Mouse (Mus musculus): Measurements from ENCODE around the gene Fgfr2. TPM values are rescaled to one million over a fixed set of nuclear protein-coding genes. Genes with fewer than 3 reads are reported as not detected.
A peak's percentile ranks its signal among the peaks of the same experiment; 100 is the strongest.

Gene Fgfr2
- total and polyA plus RNA-seq, 2 experiments from 2014 or later: 17.1 to 47.6 TPM

DNA sequence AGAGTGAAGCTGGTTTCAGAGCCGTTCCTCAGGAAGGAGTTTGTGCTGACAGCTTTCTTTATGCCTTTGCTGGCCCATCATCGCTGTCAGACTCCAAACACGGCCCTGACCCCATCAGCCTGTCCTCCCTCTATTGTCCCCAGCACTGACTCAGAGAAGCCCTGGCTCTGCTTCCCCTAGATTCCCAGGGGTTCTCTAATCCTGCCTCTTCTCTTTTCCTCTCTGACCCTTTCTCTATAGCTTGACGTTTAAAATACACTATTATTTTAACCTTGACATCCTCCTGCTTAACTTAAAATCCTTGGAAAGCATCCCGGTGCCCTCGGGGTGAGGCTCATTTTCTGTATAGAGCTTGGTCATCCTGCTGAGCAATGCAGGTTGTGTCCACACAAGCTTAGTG is 923.5 kb downstream of the Fgfr2 start:
- Histone ChIP-seq H3K36me3 (ENCODE audit: insufficient read depth) (no peaks in the 10 kb centered on the region), H3K27me3 (ENCODE audit: insufficient read depth, low read length) (no peaks in the 10 kb centered on the region), H3K9ac (no peak overlapping the region), H3K9me3 (ENCODE audit: low read length) (no peaks in the 10 kb centered on the region), H3K4me3 (ENCODE audit: low read depth, low read length) (no peak overlapping the region), H3K27ac (ENCODE audit: low read depth, low read length) (no peak overlapping the region), H3K4me2 (ENCODE audit: low read depth) (no peak overlapping the region), H3K4me1 (ENCODE audit: insufficient read depth) (no peaks in the 10 kb centered on the region)
- no peak for TF ChIP-seq CTCF (IDR thresholded peaks at IDR 0.05; ENCODE audit: low read depth)
- ATAC-seq (no peak), DNase-seq (no peak)
- WGBS: 30% methylated on average over 6 of the region's 6 CpGs

DNA sequence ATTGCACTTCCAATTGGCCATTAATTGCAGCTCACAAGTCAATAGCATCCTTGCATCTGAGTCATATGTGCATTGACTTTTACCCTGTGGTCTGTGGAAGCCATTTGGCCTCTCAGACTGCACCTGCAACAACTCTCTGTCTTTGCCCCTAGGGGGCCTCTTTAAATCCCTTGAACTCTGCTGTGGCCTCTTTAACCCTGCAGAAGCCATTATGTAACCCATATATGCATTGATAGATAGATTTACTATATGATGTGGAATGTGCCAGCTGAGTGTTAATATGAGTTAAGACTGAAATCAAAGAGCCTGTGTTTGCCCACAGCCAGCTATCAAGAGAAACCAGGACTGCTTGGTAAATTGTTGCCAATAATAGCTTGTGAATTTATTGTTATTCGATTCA is 924.3 kb downstream of the Fgfr2 start:
- Histone ChIP-seq H3K4me3 (ENCODE audit: low read depth, low read length) (no peak overlapping the region), H3K4me1 (ENCODE audit: insufficient read depth) (no peaks in the 10 kb centered on the region), H3K36me3 (ENCODE audit: insufficient read depth) (no peaks in the 10 kb centered on the region), H3K9me3 (ENCODE audit: low read length) (no peaks in the 10 kb centered on the region), H3K27ac (ENCODE audit: low read depth, low read length) (no peak overlapping the region), H3K9ac (no peak overlapping the region), H3K4me2 (ENCODE audit: low read depth) (no peak overlapping the region), H3K27me3 (ENCODE audit: insufficient read depth, low read length) (no peaks in the 10 kb centered on the region)
- DNase-seq (no peak), ATAC-seq (no peak)
- no peak for TF ChIP-seq CTCF (IDR thresholded peaks at IDR 0.05; ENCODE audit: low read depth)
- 86% methylated on average over 1 of the region's 1 CpGs for WGBS

GRCm38 (mm10) chr7:132197817-132198475 is 925.2 kb downstream of the Fgfr2 start:
- no peak overlapping the region for H3K9ac ChIP-seq
- no peak for TF ChIP-seq CTCF (IDR thresholded peaks at IDR 0.05; ENCODE audit: low read depth)
- no peak overlapping the region for H3K4me2 ChIP-seq (ENCODE audit: low read depth)
- DNase-seq: no peak
- no peaks in the 10 kb centered on the region for H3K36me3 ChIP-seq (ENCODE audit: insufficient read depth)
- no peak overlapping the region for H3K4me3 ChIP-seq (ENCODE audit: low read depth, low read length)
- H3K4me1 ChIP-seq (ENCODE audit: insufficient read depth): no peaks in the 10 kb centered on the region
- 59% methylated on average over 7 of the region's 7 CpGs for WGBS
- no peak for ATAC-seq
- H3K27ac ChIP-seq (ENCODE audit: low read depth, low read length): no peak overlapping the region
- no peaks in the 10 kb centered on the region for H3K9me3 ChIP-seq (ENCODE audit: low read length)
- no peaks in the 10 kb centered on the region for H3K27me3 ChIP-seq (ENCODE audit: insufficient read depth, low read length)

DNA sequence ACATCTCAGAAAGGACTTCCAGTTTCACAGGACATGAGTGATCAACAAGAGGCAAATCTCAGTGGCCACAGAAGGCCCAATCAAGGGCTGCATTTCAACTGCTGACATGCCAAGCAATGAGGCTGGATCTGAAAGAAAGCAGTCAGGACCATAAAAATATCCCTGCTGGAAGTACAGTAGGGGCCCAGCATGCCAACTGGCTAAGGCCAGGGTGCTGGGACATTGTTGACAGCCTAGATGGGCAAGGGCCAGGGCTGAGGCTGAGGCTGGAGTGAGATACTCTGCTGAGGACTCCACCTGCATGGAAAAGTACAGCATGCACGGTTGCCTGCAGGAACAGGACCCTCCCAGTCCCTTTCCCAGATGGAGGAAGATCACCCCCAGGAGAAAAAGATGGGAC is 926.6 kb downstream of the Fgfr2 start:
- no peak overlapping the region for H3K4me3 ChIP-seq (ENCODE audit: low read depth, low read length)
- ATAC-seq: no peak
- H3K36me3 ChIP-seq (ENCODE audit: insufficient read depth): no peaks in the 10 kb centered on the region
- TF ChIP-seq CTCF (IDR thresholded peaks at IDR 0.05; ENCODE audit: low read depth): no peak
- H3K4me1 ChIP-seq (ENCODE audit: insufficient read depth): no peaks in the 10 kb centered on the region
- H3K9ac ChIP-seq: no peak overlapping the region
- no peaks in the 10 kb centered on the region for H3K27me3 ChIP-seq (ENCODE audit: insufficient read depth, low read length)
- H3K4me2 ChIP-seq (ENCODE audit: low read depth): no peak overlapping the region
- WGBS: 93% methylated on average over 1 of the region's 1 CpGs
- DNase-seq: no peak
- H3K9me3 ChIP-seq (ENCODE audit: low read length): no peaks in the 10 kb centered on the region
- H3K27ac ChIP-seq (ENCODE audit: low read depth, low read length): no peak overlapping the region

DNA sequence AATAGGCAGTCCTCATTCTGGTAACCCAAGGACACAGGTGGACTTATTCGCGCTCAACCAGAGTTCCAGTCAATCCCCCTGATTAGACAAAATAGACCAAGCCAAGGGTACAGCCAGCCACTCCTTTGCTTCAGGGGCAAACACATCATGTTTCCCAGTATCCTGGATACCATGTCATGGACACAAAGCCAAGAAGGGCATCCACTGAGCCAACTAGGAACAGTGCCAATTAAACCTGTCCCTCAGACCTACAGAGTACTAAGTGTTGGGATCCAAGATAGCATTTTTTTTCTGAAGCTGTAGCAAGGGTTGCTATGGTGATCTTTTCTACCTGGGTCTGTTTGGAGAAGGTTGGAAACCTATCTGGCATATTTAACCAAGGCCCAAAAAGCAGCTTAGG is 929.5 kb downstream of the Fgfr2 start:
- no peak for DNase-seq
- TF ChIP-seq CTCF (IDR thresholded peaks at IDR 0.05; ENCODE audit: low read depth): no peak
- Histone ChIP-seq H3K9ac (no peak overlapping the region), H3K4me3 (ENCODE audit: low read depth, low read length) (no peak overlapping the region), H3K4me2 (ENCODE audit: low read depth) (no peak overlapping the region), H3K27me3 (ENCODE audit: insufficient read depth, low read length) (no peaks in the 10 kb centered on the region), H3K9me3 (ENCODE audit: low read length) (0 out of 2 replicates have a peak, but pooled peaks cover 4% of the 10 kb centered on the region), H3K4me1 (ENCODE audit: insufficient read depth) (no peaks in the 10 kb centered on the region), H3K36me3 (ENCODE audit: insufficient read depth) (no peaks in the 10 kb centered on the region), H3K27ac (ENCODE audit: low read depth, low read length) (no peak overlapping the region)
- ATAC-seq: no peak; the same call in 1 of the 2 replicates
- WGBS: 63% methylated on average over 2 of the region's 2 CpGs

- ATAC-seq (no peak), DNase-seq (no peak)
- no peaks in the 10 kb centered on the region for H3K4me1 ChIP-seq (ENCODE audit: insufficient read depth)
- no peak overlapping the region for H3K4me3 ChIP-seq (ENCODE audit: low read depth, low read length)
- H3K9ac ChIP-seq: no peak overlapping the region
- H3K4me2 ChIP-seq (ENCODE audit: low read depth): no peak overlapping the region
- 0 out of 2 replicates have a peak, but pooled peaks cover 4% of the 10 kb centered on the region for H3K9me3 ChIP-seq (ENCODE audit: low read length)
- H3K27ac ChIP-seq (ENCODE audit: low read depth, low read length): no peak overlapping the region
- 56% methylated on average over 3 of the region's 3 CpGs for WGBS
- H3K27me3 ChIP-seq (ENCODE audit: insufficient read depth, low read length): no peaks in the 10 kb centered on the region
- no peak for TF ChIP-seq CTCF (IDR thresholded peaks at IDR 0.05; ENCODE audit: low read depth)
- no peaks in the 10 kb centered on the region for H3K36me3 ChIP-seq (ENCODE audit: insufficient read depth)
Measured at GRCm38 (mm10) chr7:132187456-132187855, 935.7 kb downstream of the Fgfr2 start.

- peak; percentile 48 for ATAC-seq
- no peaks in the 10 kb centered on the region for H3K9me3 ChIP-seq (ENCODE audit: low read length)
- TF ChIP-seq CTCF (IDR thresholded peaks at IDR 0.05; ENCODE audit: low read depth): no peak
- H3K4me3 ChIP-seq (ENCODE audit: low read depth, low read length): no peak overlapping the region
- DNase-seq: peak; percentile 77
- H3K27me3 ChIP-seq (ENCODE audit: insufficient read depth, low read length): no peaks in the 10 kb centered on the region
- WGBS: 9% methylated on average over 5 of the region's 5 CpGs
- no peaks in the 10 kb centered on the region for H3K4me1 ChIP-seq (ENCODE audit: insufficient read depth)
- no peak overlapping the region for H3K9ac ChIP-seq
- no peak overlapping the region for H3K4me2 ChIP-seq (ENCODE audit: low read depth)
- no peaks in the 10 kb centered on the region for H3K36me3 ChIP-seq (ENCODE audit: insufficient read depth)
- no peak overlapping the region for H3K27ac ChIP-seq (ENCODE audit: low read depth, low read length)
Measured at GRCm38 (mm10) chr7:132183892-132184404, 939.2 kb downstream of the Fgfr2 start.

Data from forebrain, postnatal 0 days (tissue).